18 mouse cellular contexts compared by ENCODE assay signal in genomic region chr2:24996471-24996870, GRCm38 (mm10).
"Had no signal": no experiment of that assay in that cellular context is flagged by ENCODE, and none has a peak within 500 bp of the region (broad histone marks: within the 10 kb centered on the region; RNA-seq: fewer than 3 reads in every experiment).

No protein-coding gene starts in this region.

- ATAC-seq: midbrain, embryonic 15.5 days had no signal

- DNase-seq: kidney, postnatal 25 days; layer of hippocampus, adult 9-11 months; liver, embryonic 13.5 days; lung, adult 2 months; lung, postnatal 14 days; thymus, adult 2 months; thymus, postnatal 14 days; thymus, postnatal 4 days had no signal

- H3K4me3 ChIP-seq: layer of hippocampus, adult 2 months; limb, embryonic 10.5 days; limb, embryonic 13.5 days; liver, embryonic 13.5 days; midbrain, embryonic 12.5 days; midbrain, embryonic 15.5 days; neural tube, embryonic 12.5 days; neural tube, embryonic 15.5 days had no signal

- H3K36me3 ChIP-seq: limb, embryonic 13.5 days; midbrain, embryonic 12.5 days; midbrain, embryonic 15.5 days; neural tube, embryonic 12.5 days; neural tube, embryonic 15.5 days had no signal

- H3K27ac ChIP-seq: kidney, postnatal 0 days; layer of hippocampus, adult 2 months; limb, embryonic 10.5 days; limb, embryonic 13.5 days; liver, embryonic 13.5 days; macrophage; midbrain, embryonic 12.5 days; midbrain, embryonic 15.5 days; neural tube, embryonic 12.5 days; neural tube, embryonic 15.5 days; stomach, postnatal 0 days had no signal

- H3K4me1 ChIP-seq: limb, embryonic 10.5 days; limb, embryonic 13.5 days; liver, embryonic 13.5 days; midbrain, embryonic 12.5 days; midbrain, embryonic 15.5 days; neural tube, embryonic 12.5 days; neural tube, embryonic 15.5 days had no signal

- H3K27me3 ChIP-seq: limb, embryonic 13.5 days; liver, embryonic 13.5 days; midbrain, embryonic 12.5 days; midbrain, embryonic 15.5 days; neural tube, embryonic 12.5 days; neural tube, embryonic 15.5 days had no signal

- H3K9me3 ChIP-seq: limb, embryonic 10.5 days; limb, embryonic 13.5 days; liver, embryonic 13.5 days; midbrain, embryonic 12.5 days; midbrain, embryonic 15.5 days; neural tube, embryonic 12.5 days; neural tube, embryonic 15.5 days had no signal

- H3K9ac ChIP-seq: limb, embryonic 13.5 days; liver, embryonic 13.5 days; midbrain, embryonic 12.5 days; midbrain, embryonic 15.5 days; neural tube, embryonic 12.5 days; neural tube, embryonic 15.5 days had no signal

- H3K4me2 ChIP-seq: limb, embryonic 13.5 days; liver, embryonic 13.5 days; midbrain, embryonic 12.5 days; midbrain, embryonic 15.5 days; neural tube, embryonic 12.5 days; neural tube, embryonic 15.5 days had no signal
